In genomic region chr15:88827991-88828799, GRCm38 (mm10) we compare ENCODE assay signal across 8 mouse cellular contexts. TPM values are rescaled to one million over a fixed set of nuclear protein-coding genes. Genes with fewer than 3 reads are reported as not detected.
A peak's percentile ranks its signal among the peaks of the same experiment; 100 is the strongest.
DNase-seq lines count a peak whose midpoint lies in the region; ATAC-seq and TF ChIP-seq lines count a peak whose summit lies in the region.

No protein-coding gene starts in this region.

- peaks cover 2% of the 10 kb centered on the region; the same call in 1 of the 2 replicates for H3K4me1 ChIP-seq in cortical plate, adult 2 months (ENCODE audit: control insufficient read depth, insufficient read depth, low read length)
- H3K4me1 ChIP-seq in intestine, embryonic 15.5 days (replicated peaks) = no peaks in the 10 kb centered on the region
- peaks cover 10% of the 10 kb centered on the region; the same call in 1 of the 2 replicates for H3K4me1 ChIP-seq in liver, embryonic 13.5 days (replicated peaks)

- WGBS in intestine, embryonic 15.5 days = 25% methylated on average over 9 of the region's 9 CpGs
- 30% methylated on average over 9 of the region's 9 CpGs for WGBS in liver, embryonic 13.5 days (ENCODE audit: insufficient replicate concordance)

- TF ChIP-seq POLR2A in cortical plate, adult 2 months (IDR thresholded peaks at IDR 0.05; ENCODE audit: extremely low read depth, insufficient read depth, low read length) = no peak

- TF ChIP-seq CTCF in cortical plate, adult 2 months (IDR thresholded peaks at IDR 0.05; ENCODE audit: extremely low read depth, insufficient read depth, low read length) = peak; percentile 53

- no peaks in the 10 kb centered on the region for H3K27me3 ChIP-seq in intestine, embryonic 15.5 days (replicated peaks)
- H3K27me3 ChIP-seq in liver, embryonic 13.5 days = no peaks in the 10 kb centered on the region

- no peaks in the 10 kb centered on the region for H3K9me3 ChIP-seq in intestine, embryonic 15.5 days
- H3K9me3 ChIP-seq in liver, embryonic 13.5 days (replicated peaks) = no peaks in the 10 kb centered on the region

- no peak overlapping the region for H3K9ac ChIP-seq in intestine, embryonic 15.5 days
- no peak overlapping the region for H3K9ac ChIP-seq in liver, embryonic 13.5 days

- DNase-seq in 3T3-L1 (ENCODE audit: low read depth, low spot score) (peak; percentile 82), WW6 (ENCODE audit: low read depth, low spot score) (peak; percentile 67)
- peak; percentile 98 for DNase-seq in heart, adult 11 months
- peak; percentile 52 for DNase-seq in liver, embryonic 13.5 days
- DNase-seq in natural killer cell, adult 2 months (ENCODE audit: low spot score in 2 of 2) = peak; percentile 37 to 60
- DNase-seq in testis, postnatal 14 days (ENCODE audit: low spot score) = peak; percentile 41

- H3K4me2 ChIP-seq in intestine, embryonic 15.5 days (replicated peaks) = no peak overlapping the region
- no peak overlapping the region for H3K4me2 ChIP-seq in liver, embryonic 13.5 days

- ATAC-seq in intestine, embryonic 15.5 days = peak; percentile 73
- peak; percentile 45 for ATAC-seq in liver, embryonic 13.5 days (ENCODE audit: low read depth)

- H3K4me3 ChIP-seq in cortical plate, adult 2 months (ENCODE audit: insufficient read depth, low read length) = no peak overlapping the region
- H3K4me3 ChIP-seq in intestine, embryonic 15.5 days (replicated peaks) = no peak overlapping the region
- H3K4me3 ChIP-seq in liver, embryonic 13.5 days (replicated peaks) = no peak overlapping the region

- no peak overlapping the region for H3K27ac ChIP-seq in cortical plate, adult 2 months (ENCODE audit: insufficient read depth, low read length)
- no peak overlapping the region for H3K27ac ChIP-seq in intestine, embryonic 15.5 days
- no peak overlapping the region for H3K27ac ChIP-seq in liver, embryonic 13.5 days

- H3K36me3 ChIP-seq in intestine, embryonic 15.5 days = peaks cover 10% of the 10 kb centered on the region
- peaks cover 35% of the 10 kb centered on the region for H3K36me3 ChIP-seq in liver, embryonic 13.5 days

RNA-seq across cellular contexts. Expression of gene Creld2, which starts 8.7 kb away (rescaled TPM):
- 25.7 and 26.6 TPM in 2 replicates for polyA plus RNA-seq in cortical plate, adult 2 months (2012; rRNA removed)
- polyA plus RNA-seq in intestine, embryonic 15.5 days (2015; fragmentation: Nextera tagmentation; extraction: Ambion mirVana) = 97.9 and 131 TPM in 2 replicates
- 49.6 and 55.4 TPM in 2 replicates for polyA plus RNA-seq in liver, embryonic 13.5 days (2015; fragmentation: Nextera tagmentation; extraction: Ambion mirVana)

RNA-seq across cellular contexts. Expression of gene Alg12, which starts 9.1 kb away (rescaled TPM):
- 17.0 and 17.5 TPM in 2 replicates for polyA plus RNA-seq in cortical plate, adult 2 months (2012; rRNA removed)
- polyA plus RNA-seq in intestine, embryonic 15.5 days (2015; fragmentation: Nextera tagmentation; extraction: Ambion mirVana) = 12.7 and 14.0 TPM in 2 replicates
- 5.6 and 6.3 TPM in 2 replicates for polyA plus RNA-seq in liver, embryonic 13.5 days (2015; fragmentation: Nextera tagmentation; extraction: Ambion mirVana)

RNA-seq across cellular contexts. Expression of gene Pim3, which starts 33.8 kb away (rescaled TPM):
- 14.2 and 16.7 TPM in 2 replicates for polyA plus RNA-seq in cortical plate, adult 2 months (2012; rRNA removed)
- polyA plus RNA-seq in intestine, embryonic 15.5 days (2015; fragmentation: Nextera tagmentation; extraction: Ambion mirVana) = 53.8 and 54.5 TPM in 2 replicates
- 13.8 and 15.1 TPM in 2 replicates for polyA plus RNA-seq in liver, embryonic 13.5 days (2015; fragmentation: Nextera tagmentation; extraction: Ambion mirVana)

Comparison
In these comparisons a context has a peak if more than half of its experiments do, and no peak if none do; other contexts are left out.
1. DNase-seq: peak in every context shown above with its lines; median percentile 98 in heart, adult 11 months; 82 in 3T3-L1; 67 in WW6; 52 in liver, embryonic 13.5 days; 48 in natural killer cell, adult 2 months; 41 in testis, postnatal 14 days.